Mouse (Mus musculus) heart, postnatal 0 days (tissue): ENCODE data around the gene Slc25a21.

Experiments
- CTCF ChIP-seq: IDR thresholded peaks from 2 replicates; pipeline ENCODE4 v1.5.1; 2016; ENCODE audit warnings: antibody characterized with exemption, control low read depth, low read depth
- EP300 ChIP-seq: IDR thresholded peaks from 2 replicates; pipeline ENCODE4 v1.6.1; 2016; ENCODE audit warnings: antibody characterized with exemption, low read depth

DNA sequence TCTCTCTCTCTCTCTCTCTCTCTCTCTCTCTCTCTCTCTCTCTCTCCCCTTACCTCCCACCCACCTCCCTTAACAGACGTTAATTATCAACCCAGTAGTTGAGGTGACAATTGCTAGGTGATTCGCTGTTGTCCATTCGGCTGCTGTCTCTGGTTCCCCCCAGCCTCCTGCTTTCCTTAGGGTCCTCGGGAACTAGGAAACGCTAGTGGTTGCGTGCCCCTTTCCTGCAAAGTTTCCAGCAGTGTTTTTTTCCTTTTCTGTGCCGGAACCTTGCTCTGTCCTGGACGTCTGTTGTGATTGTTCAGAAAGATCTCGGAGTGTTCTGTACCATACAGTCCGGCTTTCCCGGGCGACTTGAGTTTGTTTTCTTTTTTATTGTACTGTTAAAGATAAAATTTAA is 499.5 kb downstream of the Slc25a21 start:
- TF ChIP-seq CTCF (no peak), EP300 (no peak)
